Comparison of ENCODE assay signal across 8 mouse cellular contexts in the genomic region with DNA sequence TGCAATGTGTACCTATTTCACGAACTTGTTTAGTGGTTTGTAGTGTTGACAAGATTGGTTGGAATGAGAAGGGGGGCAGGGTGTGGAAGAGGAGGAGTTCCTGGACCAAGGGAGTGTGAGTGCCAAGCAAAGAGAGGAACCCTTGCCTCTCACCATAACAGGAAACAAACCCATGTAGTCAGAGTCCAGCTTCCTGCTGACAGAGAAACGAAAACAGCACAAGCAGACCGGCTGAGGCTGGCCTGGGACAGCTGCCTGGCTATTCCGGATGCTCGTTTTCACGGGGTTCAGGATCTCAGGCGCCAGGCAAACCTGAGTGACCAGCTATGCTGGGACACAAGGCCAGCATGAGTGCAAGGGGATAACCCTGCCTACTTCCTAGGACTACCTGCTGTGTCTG.
A peak's percentile ranks its signal among the peaks of the same experiment; 100 is the strongest.
DNase-seq lines count a peak whose midpoint lies in the region; TF ChIP-seq lines count a peak whose summit lies in the region.

No protein-coding gene starts in this region.

- no peak for TF ChIP-seq CTCF in gastrocnemius, adult 2 months (IDR thresholded peaks at IDR 0.05)
- no peak for TF ChIP-seq CTCF in cerebellum, adult 2 months (IDR thresholded peaks at IDR 0.05; ENCODE audit: borderline replicate concordance, insufficient read depth, low read depth, low read length)
- no peak for TF ChIP-seq CTCF in lung, adult 2 months (IDR thresholded peaks at IDR 0.05; ENCODE audit: insufficient read depth, low read length)

- H3K27ac ChIP-seq in gastrocnemius, adult 2 months = peak overlapping the region; percentile 77
- H3K27ac ChIP-seq in cerebellum, adult 2 months (ENCODE audit: insufficient read depth, low read length) = no peak overlapping the region

- no peak for TF ChIP-seq POLR2A in cerebellum, adult 2 months (IDR thresholded peaks at IDR 0.05; ENCODE audit: borderline replicate concordance, insufficient read depth, low read length)
- peak; percentile 34; the same call in 1 of the 2 replicates for TF ChIP-seq POLR2A in lung, adult 2 months (IDR thresholded peaks at IDR 0.05; ENCODE audit: borderline replicate concordance, extremely low read depth, low read depth, low read length)

- WGBS in cerebellum, adult 2 months = 27% methylated on average over 7 of the region's 7 CpGs
- 25% methylated on average over 7 of the region's 7 CpGs for WGBS in lung, adult 2 months

- H3K27me3 ChIP-seq in cerebellum, adult 2 months (ENCODE audit: control insufficient read depth, insufficient read depth, low read length) = no peaks in the 10 kb centered on the region

- intact Hi-C loops in gastrocnemius, adult 2 months (cut with DNase I) = no loop called here
- intact Hi-C loops in gastrocnemius, postnatal 36 days (cut with DNase I) = no loop called here
- intact Hi-C loops in heart, postnatal 36 days (cut with DNase I) = loop anchor here (2.0 to 5.0 kb wide), 3 partner anchors 30 to 114 kb away; no protein-coding TSS in a partner anchor

- H3K4me3 ChIP-seq in gastrocnemius, adult 2 months = no peak overlapping the region; the same call in 1 of the 2 replicates
- no peak overlapping the region for H3K4me3 ChIP-seq in cerebellum, adult 2 months (replicated peaks; ENCODE audit: insufficient read depth, low read depth, low read length)
- no peak overlapping the region for H3K4me3 ChIP-seq in lung, adult 2 months (replicated peaks; ENCODE audit: extremely low read depth, low read depth, low read length)

- peak; percentile 36 for DNase-seq in gastrocnemius, adult 2 months
- DNase-seq in gastrocnemius, postnatal 36 days = no peak
- peak; percentile 49 to 69 for DNase-seq in cerebellum, adult 2 months
- peak; percentile 56 to 57 for DNase-seq in heart, postnatal 36 days
- DNase-seq in lung, adult 2 months = peak; percentile 70
- DNase-seq in right cerebral cortex, postnatal 14 days = no peak
- no peak for DNase-seq in Muller cell, postnatal 12 days (ENCODE audit: inconsistent ontology term)
- no peak for DNase-seq in urinary bladder, postnatal 10 days (ENCODE audit: low spot score)

- peaks cover 13% of the 10 kb centered on the region for H3K4me1 ChIP-seq in cerebellum, adult 2 months (ENCODE audit: control insufficient read depth, insufficient read depth, low read length)
- peaks cover 19% of the 10 kb centered on the region for H3K4me1 ChIP-seq in lung, adult 2 months (ENCODE audit: control insufficient read depth, insufficient read depth, low read length)

Comparison
In these comparisons a context has a peak if more than half of its experiments do, and no peak if none do; other contexts are left out.
1. DNase-seq: peak in gastrocnemius, adult 2 months (single experiment), cerebellum, adult 2 months (2 of 2), heart, postnatal 36 days (2 of 2) and lung, adult 2 months (single experiment); none in gastrocnemius, postnatal 36 days (0 of 2), right cerebral cortex, postnatal 14 days (single experiment), Muller cell, postnatal 12 days (single experiment) and urinary bladder, postnatal 10 days (single experiment).